Mouse (Mus musculus): Measurements from ENCODE around the gene Bst2.
"Not testable (repeated sequence)": the region's sequence is repeated elsewhere in the genome, so short reads cannot be mapped to it uniquely, and the experiment has no call there.

The Bst2 gene

DNA sequence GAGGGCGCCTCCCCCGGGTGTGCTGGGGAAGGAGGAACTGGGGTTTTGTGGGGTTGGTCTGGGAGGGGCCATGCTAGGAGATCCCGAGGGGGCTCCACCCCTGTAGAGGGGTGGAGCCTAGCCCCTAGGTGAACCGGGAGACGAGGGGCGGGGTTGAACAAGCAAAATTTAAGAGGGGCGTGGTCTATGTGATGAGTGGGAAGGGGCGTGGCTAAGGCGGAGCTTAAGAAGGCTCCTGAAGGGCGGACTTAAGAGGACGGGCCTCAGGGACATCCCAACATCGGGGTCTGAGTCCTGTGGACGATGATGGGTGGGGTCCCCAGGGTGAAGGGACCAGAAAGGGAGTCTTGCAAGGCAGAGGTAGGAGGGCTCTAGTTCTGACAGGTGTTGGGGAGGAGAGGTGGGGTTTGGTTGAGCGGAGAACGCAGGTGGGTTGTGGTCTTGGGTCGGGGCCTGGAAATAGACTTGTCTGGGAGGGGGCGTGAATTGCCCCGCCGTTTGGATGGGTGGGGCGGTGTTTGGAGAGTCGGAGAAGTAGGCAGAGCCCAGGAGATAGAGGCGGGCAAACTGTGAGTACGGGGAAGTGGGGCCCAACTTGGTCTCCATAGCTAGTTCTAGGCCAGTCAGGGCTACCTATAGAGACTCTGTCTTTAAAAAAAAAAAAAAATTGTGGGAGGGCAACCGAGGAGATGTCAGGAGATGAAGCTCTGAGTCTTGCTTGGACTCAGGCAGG lies 21.9 kb upstream of the Bst2 start:
- DNase-seq (ENCODE audit: low spot score), result no peak

DNA sequence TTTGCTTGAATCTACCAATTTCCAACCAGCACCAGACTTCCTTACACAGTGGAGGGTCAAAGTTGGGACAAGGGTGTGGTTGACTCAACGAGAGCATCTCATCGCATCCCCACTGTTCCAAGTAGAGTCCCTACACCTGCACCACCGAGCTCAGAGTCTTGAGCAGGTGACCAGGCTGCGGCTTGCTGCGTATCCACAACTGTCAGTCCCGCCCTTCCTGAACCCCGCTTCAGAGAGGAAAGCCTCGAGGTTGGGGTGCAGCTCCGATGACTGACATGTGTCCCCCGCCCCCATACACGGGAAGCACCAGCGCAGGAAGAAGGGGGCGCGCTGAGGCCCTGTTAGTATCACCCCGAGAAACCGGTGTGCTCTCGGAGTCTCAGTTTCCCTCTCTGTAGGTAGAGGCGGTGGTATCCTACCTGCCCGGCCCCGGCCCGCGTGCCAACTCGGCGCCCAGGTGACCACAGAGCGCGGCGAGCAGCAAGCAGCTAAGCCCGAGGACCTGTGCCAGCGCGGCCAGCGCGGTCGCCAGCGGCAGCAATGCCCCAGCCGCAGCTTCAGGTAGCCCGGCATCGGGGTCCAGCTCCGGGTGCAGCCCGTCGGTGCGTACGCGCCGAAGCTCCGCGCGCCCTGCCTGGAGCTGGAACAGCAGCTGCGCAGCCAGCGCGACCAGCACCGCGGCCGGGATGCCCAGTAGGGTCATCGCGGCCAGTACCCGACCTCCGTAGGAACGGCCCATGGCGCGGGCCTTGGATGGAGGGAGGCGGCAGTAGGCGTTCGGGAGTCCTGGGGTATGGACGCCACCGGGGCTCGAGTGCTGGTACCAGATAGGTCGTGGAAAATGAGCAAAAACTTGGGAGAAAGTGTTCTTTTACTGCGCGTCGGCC lies 21.1 kb upstream of the Bst2 start, which contains the start of gene Tmem221:
Gene Tmem221 (minus strand): TSS at position 801 of the 887 bp plus-strand sequence.
- DNase-seq (ENCODE audit: low spot score), result no peak

DNA sequence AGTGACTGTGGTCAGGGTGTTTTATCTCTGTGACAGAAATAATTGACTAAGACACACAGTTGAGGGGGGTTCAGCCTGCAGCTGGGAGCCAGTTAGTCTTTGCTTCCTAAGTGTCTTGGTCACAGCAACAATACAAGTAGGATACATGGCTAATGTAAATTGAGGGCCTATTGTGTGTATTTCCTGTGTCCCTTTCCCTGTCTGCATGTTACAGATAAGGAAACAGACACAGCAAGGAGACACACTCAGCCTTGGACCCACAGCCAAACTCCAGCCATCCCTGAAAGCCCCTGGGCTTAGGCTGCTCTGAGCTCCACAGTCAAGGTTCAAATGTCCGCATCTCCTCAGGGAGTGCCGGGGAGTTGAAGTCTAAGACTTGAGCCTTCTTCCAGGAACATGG lies 17.4 kb upstream of the Bst2 start:
- no peak for DNase-seq (ENCODE audit: low spot score)

DNA sequence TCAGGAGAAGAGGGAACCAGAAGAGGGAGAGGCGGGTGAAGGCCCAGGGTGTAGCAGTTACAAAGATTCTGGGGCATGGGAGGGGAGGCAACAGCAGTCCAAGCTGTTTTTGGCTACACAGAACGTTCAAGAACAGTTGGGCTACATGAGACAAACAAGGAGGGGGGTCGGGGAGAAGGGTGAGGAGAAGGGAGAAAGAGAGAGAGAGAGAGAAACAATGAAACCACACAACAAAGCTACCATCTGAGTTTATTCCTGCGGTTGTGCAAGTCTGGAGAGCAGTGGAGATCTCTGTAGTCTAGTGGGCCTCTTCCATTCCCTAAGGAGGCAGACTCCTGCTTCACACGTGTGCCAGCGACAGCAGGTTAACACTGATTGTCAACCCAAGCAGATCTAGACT lies 16.7 kb upstream of the Bst2 start:
- no peak for DNase-seq (ENCODE audit: low spot score)

DNA sequence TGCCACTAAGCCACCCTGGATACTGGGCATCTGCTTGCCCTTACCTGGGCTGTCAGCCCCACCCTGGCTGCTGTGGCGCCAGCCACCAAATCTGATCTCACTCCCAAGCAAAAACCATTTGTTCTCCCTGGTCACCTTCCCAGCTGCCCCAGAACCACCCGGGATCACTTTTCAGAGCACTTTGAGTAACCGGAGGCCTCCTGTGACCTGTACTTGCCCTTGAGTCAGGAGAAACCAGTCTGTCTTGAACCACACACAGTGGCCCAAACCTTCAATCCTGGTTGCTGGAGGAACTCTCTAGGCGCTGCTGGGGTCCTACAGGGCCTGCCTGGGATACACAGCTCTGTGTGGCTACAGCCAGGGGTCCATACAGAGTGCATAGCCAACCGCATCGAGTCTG lies 15.5 kb upstream of the Bst2 start:
- DNase-seq (ENCODE audit: low spot score), result no peak

DNA sequence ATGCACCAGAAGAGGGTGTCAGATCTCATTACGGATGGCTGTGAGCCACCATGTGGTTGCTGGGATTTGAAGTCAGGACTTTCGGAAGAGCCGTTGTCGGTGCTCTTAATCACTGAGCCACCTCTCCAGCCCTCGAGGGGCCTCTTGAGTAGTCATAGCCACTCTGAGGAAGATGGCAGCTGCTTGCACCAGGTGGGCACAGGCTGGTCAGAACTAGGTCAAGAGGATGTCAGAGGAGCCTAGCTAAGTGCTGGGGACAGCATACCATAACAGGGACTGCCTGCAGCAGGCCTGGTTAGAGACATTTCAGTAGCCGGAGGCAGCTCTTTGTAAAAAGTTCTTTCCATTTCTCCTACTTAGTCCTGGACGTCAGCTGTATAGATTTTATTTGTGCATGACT lies 13.5 kb upstream of the Bst2 start:
- DNase-seq (ENCODE audit: low spot score), result no peak

DNA sequence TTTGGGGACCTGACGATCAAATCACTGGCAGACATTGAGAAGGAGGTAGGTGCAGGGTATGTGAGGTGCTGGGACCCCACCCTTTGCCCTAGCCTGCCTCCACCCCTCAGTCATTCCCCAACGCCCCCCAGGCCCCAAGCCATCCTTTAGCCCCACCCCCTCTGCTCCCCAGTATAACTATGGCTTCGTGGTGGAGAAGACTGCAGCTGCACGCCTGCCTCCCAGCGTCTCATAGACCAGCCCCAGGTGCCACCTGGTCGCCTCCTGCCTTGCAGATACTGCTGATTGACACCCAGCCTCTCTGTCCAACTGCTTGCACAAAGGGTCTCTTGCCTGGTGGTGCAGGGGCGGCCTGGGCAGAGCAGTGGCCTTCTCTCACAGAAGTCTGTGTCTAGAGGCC lies 10.3 kb upstream of the Bst2 start:
- no peak for DNase-seq (ENCODE audit: low spot score)

DNA sequence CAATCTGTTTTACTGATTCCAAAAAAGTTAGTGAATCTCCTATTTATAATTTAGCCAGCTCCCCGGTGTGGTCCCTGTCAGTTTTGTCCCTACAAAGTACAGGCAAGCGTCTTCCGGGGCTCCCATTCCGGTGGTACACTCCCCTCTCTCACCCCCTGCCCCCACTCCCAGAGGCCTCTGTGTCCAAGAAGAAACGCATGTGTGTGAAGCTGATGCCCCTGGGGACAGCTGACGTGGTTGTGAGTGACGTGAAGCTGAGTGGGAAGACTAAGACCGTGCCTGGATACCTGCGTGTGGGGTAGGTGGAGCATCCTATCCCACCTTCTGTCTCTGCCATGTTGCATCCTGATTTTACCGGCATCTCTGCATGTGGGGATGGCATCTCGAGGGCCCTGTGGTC lies 7.8 kb upstream of the Bst2 start:
- no peak for DNase-seq (ENCODE audit: low spot score)

DNA sequence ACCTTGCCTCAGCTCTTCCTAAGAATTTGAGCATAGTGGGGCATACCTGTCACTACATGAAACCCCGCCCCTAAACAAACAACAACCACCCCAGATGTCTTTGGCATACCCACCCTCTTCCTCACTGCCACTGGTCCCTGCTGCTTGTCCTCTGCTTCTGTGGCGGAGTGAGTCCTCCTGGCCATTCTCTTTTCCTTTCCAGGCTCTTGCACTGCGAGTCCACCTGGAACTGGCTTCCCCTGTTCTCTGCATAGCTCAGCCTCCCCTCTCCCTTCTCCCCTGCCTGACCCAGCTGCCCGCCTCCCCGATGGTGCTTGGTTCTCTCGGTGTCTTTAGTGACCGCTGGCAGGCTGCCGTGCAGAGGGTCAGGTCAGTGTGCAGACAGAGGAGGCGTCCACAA lies 6.5 kb upstream of the Bst2 start:
- no peak for DNase-seq (ENCODE audit: low spot score)

DNA sequence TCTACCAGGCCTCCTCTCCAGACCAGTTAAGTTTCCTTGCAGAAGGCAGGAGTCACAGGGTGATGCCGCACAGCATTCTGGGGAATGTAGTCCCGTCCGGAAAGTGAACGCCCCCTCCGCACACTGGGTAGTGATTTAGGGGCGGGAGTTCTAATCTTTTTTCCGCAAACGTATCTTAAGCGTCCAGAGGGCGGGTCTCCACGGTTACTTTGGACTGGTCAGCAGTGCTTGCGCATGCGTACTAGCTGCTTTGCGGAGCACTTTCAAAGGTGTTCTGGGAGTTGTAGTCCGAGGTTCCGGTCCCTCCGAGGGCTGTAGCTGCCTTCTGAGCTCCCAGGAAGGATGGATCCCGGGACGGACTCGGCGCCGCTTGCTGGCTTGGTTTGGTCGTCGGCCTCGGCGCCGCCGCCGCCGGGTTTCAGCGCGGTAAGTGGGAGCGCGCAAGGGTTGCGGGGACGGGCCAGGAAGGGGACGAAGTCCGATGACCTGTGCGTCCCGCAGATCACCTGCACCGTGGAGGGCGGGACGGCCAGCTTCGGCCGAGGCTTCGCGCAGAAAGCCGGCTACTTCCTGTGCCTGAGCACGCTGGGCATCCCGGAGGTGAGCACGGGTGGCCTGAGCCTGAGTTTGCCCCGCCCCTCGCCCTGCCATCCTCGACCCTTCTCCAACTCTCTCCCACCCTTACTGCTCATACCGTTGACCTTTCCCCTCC lies 5.5 kb upstream of the Bst2 start, which contains the start of gene Mvb12a:
Gene Mvb12a (plus strand): TSS at position 291 of the 712 bp plus-strand sequence.
- peak; percentile 76 for DNase-seq (ENCODE audit: low spot score)

DNA sequence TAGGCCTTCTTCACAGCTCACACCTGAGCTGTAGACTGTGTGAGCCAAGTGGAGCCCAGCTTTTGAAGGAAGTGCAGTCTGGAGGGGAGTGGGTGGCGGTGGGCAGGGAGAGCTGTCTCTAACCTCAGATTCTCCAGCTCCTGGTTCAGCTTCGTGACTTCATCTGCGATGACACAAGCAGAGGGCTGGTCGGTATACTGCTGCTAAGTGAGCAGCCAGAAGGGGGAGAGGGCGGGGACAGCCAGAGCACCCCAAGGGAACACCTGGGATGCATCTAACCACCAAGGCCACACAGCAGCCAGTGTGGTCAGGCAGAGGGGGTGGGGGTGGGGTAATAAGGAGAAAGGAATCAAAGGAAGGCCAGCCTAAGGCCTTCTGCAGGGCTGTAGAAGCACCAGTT lies 1.6 kb downstream of the Bst2 start:
- no peak for DNase-seq (ENCODE audit: low spot score)

DNA sequence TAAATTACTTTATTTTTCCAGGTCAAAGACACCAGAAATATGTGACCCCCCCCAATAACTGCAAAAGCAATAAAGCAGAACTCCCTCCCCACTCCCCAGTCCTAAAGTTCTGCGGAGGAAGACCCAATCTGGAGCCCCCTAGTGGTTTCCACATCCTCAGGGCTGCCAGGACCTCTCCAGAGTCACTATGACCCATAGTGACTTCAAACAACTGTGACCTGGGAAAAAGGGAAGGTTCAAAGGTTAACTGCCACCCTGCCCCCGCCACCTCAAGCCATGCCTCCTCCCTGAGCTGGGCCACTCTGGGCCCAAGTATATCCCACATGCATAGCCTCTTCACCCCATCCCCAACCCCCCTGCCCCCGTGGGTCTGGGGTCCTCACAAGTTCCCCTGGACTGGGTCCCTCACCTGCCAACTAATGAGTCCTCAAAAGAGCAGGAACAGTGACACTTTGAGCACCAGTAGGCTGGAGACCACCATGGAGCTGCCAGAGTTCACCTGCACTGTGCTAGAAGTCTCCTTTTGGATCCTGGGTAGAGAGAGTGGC lies 2.9 kb downstream of the Bst2 start:
- no peak for DNase-seq (ENCODE audit: low spot score)

DNA sequence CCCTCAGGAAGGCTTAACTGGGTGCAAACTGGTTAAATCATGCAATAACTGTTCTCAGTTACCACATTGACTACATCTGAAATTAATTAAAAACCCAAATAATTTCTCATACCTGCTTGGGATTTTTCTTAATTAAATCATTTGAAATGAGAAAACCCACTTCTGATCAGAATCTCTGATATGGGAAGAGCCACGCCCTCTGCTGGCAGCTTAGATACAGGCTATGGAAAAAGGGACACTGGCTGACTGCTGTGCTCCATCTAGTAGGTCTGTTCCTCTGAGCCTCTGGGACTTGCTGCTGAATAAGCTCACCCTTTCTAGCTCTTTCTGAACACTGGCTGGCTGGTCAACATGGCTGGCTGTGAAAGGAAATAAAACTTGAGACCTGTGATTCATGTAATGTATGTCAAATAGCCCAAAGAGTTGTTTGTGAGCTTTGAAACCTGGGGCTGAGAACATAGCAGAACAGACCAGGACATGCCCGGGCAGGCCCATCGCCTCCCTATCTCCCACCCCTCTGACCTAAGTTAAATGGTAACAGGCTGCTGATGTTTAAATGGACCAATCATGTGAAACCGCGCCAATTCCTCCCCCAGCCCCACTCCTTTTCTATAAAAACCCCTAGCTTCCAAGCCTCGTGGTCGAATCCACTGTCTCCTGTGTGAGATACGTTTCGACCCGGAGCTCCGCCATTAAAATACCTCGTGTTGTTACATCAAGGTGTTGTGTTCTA lies 6.4 kb downstream of the Bst2 start:
- DNase-seq (ENCODE audit: low spot score), result not testable (repeated sequence)

DNA sequence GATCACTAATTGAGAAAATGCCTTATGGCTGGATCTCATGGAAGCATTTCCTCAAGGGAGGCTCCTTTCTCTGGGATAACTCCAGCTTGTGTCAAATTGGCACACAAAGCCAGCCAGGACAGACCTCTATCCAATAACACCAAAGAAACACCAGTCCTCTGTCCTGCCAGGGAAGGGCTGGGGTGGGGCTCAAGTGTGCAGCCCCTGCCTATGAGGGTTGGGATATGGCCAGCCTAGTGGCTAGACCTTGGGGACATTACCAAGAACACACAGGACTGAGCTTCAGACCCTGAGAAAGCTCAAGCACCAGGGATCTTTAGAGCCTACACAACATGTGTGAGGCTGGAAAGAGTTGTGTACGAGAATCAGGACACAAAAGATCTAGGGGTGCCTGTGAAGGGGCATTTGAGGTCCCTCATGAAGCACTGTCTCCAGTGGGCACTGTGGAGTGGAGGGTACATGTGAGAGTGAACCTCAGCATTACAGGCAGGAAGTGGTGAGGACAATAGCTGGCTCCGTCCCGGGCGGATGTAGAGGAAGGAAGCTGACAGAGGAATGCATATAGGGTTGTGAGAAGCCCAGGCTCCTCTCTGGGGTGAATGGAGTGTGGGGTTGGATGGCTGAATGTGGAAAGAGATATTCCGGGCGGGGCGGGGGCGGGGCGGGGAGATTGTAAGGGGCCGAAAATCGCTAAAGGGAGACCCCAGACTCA lies 8.7 kb downstream of the Bst2 start:
- DNase-seq (ENCODE audit: low spot score), result no peak

DNA sequence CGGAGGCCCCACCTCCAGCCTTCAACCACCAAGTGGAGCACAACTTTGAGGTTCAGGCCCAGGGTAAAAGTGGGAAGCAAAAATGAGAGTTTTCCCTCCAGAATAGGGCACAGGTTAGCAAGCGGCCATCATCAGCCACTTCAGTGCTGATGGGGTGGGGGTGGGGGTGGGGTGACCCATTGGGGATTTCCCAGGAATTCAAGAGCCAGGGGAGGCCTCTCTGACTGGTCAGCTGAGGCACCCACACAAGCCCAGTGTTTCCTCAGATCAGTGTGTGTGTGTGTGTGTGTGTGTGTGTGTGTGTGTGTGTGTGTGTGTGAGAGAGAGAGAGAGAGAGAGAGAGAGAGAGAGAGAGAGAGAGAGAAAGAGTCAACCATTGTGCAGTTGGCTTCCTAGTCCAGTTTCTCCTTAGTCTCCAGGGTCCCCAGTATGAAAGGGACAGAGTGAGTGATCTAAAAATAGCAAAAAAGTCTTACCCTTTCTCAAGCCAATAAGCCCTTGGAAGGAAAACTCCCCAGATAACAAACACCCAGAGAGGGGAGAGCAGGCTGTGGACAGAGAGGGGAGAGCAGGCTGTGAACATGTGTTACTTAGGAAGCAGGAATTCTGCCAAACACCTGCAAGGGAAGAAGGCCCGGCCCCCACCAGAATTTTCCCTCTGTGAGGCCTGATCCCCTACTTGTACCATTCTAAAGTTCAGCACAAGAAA lies 9.9 kb downstream of the Bst2 start:
- no peak for DNase-seq (ENCODE audit: low spot score)

DNA sequence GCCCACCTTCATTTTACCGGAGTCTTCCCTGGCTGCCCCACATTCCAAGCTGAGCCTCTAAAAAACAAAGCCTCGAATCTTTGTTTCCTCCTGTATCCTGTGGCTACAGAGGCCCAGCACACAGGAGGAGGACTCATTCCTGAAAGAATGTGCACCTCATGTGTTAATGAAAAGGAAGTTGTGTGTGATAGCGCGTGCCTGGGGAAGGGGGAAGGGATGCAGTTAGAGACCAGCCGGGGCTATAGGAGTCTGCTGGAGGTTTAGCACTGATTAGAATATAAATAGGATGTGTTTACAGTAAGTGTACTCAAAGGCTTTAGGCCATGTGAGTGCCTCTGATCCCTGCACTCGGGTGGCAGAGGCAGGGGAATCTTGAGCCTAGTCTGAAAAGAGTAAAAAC lies 11.0 kb downstream of the Bst2 start:
- no peak for DNase-seq (ENCODE audit: low spot score)

DNA sequence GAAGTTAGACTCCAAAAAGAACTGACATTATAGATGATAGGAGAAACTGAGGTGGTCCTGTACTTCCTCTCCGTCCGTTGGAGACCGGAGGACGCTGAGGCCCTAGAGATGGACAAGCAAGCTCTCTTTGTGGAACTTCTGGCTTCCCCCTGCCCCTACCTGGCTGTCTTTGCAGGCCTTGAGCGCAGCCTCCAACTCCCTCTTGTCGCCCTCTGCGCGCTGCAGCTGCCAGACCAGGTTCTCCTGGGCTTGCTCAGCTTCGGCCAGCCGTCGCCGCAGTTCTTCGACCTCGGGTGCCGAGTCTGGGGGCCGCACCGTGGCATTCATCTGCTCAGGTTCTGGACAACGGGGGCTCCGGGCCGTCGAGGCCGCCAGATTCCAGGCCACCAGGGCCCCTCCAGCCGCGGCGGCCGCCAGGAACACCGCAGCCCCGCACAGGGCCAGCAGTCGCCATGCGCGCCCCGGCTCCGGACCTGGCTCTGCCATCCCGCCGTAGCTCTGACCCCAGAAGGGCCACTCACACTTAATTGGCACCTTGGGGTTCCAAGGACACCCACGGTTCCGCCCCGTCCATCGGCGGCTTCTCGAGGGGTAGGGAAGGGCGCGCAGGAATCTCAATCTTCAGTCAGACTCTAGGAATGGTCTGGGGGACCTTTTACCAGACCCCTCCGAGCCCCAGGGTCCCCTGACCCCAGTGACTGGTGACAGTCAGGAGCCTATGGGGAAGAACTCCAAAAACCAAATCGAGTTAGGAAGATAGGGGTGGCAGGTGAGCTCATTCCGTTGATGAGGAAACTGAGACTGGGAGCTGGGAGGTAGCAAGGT lies 11.8 kb downstream of the Bst2 start, which contains the start of gene Ccdc194:
Gene Ccdc194 (minus strand): TSS at position 486 of the 825 bp plus-strand sequence.
- DNase-seq (ENCODE audit: low spot score), result no peak

DNA sequence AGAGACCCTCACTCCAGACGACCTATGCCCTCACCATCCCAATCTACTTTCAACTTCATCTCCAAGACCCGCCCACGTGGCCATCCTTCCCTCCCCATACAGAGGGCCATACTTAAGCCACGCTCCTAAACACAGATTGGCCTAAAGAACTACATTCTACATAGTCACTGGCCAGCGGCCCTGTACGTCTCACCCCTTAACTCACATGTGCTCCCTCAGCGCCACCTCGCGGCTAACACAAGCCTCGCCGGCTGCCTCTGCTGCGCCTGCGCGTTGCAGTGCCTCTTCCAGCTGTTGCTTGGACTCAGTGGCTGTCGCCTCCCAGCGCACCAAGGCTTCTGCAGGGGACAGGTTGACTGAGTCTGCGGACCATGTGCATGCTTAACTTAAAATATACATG lies 15.6 kb downstream of the Bst2 start:
- DNase-seq (ENCODE audit: low spot score), result peak; percentile 89

Data from urinary bladder, postnatal 10 days (tissue).